Mouse (Mus musculus) kidney, adult 9 months (tissue): Measurements from ENCODE around the gene Ptpa.

Experiments used
- DNase-seq: peaks from one replicate; pipeline ENCODE4 v3.0.0; 2022

Gene Ptpa

DNA sequence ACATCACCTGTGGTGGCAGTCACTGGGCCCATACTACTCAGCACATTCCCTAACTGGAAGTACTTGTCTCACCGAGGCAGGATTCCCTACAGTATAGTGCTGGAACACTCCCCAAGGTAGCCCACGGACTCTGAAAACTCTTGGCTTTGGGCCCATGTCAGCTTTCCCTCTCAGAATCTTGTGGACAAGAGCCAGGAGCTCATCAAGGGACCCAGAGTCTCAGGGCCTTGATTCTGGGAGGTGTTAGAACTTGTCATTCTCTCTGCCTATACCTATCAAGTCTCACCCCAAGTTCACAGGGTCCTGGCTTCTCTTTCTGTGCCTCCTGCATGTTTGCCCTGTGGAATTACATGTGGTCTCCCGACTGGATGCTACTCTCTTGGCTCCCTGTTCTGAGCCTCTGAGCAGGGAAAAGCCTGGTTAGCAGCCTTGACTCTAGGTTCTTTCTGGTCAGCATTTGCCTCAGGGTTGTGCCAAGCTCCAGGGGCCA is 24.4 kb downstream of the Ptpa start:
- DNase-seq, result peak; percentile 77

DNA sequence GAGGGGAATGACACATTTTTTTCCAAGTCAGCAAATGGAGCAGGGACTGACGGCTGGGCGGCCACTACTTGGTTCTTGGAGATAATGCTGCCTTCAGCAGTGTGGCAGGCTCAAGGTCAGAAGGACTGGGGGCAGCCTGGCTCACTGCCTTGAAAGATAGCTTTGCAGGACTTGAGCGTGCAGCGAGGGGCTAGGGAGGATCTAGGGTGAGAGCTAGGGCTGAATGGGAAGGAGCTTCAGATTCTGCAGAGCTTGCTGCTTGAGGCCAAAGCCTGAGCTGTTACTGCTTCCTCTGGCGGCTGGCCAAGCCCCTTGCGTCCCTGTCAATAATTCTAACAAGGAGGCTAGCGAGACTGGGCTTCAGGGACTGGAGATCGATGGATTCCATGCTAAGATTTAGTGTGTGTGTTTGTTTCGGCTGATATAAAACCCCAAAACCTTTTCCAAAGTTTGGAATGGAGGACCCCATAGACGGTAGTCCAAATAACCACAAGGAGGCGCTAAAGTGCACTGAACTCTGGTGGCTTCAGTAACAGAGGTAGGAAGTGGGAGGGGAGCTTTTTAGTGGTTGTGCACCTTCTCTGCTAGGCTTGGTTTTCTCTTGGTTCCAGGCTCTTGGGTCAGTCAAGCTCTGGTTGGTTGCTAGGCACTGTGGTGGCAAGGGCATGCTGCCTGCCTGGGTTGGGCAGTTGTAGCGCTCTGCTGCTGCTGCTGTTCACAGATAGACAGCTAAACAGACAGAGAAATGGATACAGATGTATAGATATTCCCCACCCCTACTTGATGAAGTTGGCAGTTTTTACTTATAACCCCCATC is 25.1 kb downstream of the Ptpa start:
- peak; percentile 93 for DNase-seq

DNA sequence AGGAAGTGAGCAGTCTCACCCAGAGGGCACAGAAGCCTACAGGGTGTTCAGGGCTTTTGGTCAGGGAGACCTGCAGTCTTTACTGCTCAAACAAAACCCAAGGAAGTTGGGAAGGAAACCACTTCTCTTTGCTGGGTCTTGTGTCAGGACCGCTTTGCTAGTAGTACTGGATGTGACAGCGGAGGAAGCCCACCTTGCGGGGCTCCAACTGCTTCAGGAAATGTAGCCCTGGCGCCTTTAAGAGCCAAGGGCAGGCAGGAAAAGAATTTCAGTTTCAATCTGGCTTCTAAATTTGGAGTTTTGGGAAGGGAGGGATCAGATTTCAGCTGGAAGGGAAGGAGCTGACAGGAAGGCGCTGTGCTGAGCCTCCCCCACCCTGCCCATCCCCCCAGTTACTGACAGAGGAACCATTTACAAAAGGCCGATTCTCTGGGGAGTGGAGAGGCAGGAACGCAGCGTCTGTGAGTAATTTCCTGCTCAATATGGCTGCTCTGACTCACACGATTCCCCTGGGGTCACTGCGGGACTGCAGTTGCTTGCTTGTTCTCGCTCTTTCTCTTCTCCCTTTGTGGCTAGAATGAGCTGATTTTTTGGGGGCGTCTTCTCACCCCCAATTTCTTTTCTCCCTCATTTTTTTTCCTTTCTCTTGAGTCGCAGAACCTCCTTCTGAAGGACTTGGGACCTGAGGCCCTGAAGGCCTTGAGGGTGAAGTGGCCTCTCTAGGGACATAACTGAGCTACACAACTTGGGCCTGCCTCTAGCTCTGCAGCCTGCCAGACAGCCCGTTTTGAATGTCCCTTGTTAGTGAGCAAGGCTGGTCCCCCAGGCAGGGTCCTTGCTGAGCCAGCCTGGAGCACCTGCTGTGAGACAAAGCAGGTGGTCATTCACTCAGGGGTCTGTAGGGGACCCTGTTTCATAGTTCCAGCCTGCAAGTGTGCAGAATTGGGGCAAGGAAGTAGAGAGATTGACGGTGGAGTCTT is 26.0 kb downstream of the Ptpa start:
- peak; percentile 90 for DNase-seq

DNA sequence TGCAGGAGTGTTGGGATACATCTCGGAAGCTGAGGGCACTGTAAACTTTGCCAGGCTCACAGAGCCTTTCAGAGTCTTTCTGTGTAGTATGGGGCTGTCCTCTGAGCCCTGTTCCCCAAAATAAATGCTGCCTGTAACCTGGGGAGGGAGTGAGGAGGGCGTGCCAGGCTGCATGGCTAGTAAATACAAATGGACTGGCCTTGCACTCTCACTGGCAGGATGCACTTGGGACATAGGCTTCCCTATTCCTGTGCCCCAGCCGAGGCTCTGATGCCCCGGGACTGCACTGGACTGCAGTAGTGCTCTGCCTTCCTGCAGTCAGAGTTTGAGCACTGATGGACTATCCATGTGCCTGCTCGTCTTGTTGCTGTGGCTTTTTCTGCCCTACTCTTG is 26.7 kb downstream of the Ptpa start:
- no peak for DNase-seq

DNA sequence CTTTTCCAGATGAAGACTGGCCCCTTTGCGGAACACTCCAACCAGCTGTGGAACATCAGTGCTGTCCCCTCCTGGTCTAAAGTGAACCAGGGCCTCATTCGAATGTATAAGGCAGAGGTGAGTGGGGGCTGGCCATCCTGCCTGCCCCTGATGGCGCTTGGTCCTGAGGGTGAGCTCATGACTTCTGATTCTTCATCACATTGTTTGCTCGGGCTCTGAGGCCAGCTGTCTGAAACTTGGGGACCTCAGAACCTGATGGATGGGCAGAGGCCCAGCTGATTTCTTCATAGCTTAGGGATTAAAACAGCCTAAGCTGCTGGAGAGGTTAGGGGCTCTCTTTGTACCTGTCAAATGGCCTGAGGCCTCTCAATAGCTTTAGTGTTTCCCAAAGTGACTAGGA is 27.4 kb downstream of the Ptpa start:
- no peak for DNase-seq

DNA sequence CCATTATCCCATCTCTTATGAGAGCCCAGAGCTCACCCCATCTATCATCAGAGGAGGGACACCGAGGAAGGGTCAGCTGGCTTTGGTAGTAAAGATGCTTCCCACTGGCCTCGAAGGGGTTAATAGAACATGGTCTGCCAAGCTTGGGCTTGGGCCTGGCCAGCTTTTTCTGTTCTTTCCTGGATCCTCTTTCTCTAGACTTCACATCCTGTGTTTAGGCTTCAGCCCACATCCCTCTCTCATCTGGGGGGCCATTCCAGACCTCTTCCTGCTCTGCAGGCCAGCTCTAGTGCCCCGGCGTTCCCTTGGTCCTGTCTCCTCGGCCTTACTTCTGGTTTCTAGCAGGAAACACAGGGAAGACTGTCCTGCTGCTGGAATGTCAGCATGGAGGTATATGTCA is 28.2 kb downstream of the Ptpa start:
- no peak for DNase-seq

DNA sequence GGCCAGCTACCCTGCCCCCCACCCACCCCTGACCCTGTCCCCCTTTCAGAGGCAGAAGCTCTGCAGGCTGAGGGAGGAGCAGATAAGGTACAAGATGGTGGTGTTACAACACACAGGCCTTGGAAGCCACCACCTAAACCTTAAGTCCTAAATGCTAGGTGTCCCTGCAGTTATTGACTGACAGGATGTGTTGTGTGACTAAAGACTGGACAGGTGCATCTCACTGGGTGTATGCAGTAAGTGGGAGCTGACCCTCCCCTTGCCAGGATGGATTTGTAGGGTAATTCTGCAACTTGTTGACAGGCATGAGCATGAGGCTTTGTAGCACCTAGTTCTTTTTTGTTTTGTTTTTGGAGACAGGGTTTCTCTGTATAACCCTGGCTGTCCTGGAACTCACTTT is 28.6 kb downstream of the Ptpa start:
- no peak for DNase-seq

DNA sequence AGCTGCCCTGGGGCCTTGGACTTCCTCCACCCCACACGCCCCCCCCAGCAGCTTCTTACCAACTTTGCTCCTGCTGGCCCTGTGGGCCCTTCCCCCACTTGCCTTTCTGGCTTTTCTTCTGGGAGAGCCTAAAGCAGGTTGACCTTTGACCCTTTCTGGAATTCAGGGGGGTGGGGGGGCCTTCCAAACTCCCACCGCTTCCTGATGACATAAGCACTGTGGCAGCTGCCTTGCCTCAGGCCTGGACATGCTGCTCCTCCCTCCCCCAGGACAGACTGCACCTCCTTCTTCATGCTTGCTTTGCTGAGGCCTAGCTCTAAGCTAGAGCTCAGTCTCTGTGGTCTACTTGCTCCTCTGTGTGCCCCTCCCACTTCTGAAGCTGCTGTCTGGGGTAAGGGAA is 29.5 kb downstream of the Ptpa start:
- peak; percentile 77 for DNase-seq

DNA sequence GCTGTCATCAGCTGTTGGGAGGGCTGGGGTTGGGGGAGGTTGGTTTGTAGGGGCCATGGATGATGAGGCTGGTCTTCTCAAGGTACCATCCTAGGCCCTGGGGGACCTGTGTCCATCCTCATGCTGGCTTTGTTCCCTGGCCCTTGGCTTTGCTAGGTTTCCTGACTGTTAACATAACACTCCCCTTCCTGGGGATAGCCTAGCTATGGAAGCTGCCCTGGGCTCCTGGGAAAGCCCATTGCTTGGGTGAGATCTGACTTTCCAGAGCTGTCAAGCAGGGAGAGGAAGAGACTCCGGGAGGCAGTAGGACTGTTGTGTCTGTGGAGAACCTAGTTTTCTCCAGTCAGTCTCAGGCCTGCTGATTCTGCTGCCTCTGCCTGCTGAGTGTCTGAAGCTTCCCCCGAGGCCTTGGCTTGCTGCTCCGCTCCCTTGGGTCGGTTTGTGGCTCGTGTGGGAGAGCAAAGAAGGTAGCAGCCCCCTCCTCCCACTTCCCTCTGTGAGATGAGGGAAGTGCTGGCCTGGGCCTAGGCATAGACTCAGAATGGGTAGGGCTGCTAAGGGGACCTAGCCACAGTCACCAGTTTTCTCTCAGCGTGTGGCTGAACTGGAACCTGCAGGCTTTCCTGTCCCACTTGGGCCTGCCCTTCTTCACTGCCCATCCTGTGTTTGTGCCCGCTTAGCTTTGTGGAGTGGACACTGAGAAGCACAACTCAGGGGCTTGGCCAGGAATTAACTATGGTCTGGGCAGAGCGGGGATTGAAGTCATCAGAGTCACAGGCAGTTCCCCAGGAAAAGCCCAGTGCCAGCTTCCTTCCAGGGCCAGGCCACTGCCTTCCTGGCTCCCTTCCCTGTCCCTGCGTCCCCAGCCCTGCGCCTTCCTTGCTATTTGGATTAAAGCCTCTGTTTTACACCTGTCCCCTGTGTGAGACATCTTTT is 31.3 kb downstream of the Ptpa start:
- DNase-seq, result no peak

DNA sequence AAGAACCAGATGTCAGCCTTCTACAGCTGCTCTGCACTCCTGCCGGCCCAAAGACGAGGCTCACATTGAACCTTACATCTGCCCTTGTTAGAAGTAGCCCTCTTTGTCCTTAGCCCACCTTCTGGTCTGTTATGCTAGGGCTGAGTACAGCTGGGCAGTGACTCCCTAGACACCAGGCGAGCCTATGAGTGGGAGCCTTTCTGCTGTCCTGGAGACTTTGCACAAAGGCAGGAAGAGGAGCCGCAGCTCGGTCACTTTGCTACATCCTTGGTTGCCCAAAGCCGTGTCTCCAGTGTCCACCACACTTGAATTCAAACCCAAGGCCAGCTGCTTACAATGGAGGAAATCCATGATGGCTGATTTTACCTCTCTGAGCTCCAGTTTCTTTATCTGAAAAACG is 32.5 kb downstream of the Ptpa start:
- DNase-seq, result no peak

DNA sequence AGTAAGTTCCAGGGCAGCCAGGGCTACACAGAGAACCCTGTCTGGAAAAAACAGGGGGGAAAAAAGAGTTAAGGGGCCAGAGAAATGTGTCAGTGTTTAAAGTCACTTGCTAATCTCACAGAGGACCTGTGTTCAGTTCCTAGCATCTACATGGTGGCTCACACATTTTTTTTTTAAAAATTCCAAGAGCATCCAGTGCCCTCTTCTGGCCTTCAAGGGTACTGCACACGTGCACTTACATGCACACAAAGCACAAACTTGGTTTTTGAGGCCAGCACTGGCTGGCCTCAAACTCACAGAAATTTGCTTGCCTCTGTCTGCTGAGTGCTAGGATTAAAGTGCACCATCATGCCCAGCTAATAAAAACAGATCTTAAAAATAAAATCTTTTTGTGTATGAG is 34.7 kb downstream of the Ptpa start:
- DNase-seq, result no peak

DNA sequence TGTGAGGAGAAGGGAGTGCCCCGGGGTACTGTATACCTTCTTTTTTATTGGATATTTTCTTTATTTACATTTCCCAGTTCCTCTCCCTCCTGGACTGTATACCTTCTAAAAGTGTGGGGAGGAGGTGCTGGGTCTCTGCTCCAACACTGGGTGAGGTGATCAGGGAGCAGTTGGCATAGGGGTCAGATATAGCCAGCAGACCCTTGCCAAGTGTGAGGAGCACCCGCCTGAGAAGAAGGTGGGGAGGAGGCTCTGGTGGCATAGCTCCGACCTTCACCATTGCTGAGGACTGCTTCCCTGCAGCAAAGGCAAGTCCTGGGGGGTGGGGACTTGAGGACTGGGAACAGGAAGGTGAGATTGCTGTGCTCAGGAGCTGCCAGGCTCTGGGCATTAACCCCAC is 35.7 kb downstream of the Ptpa start:
- DNase-seq, result no peak

DNA sequence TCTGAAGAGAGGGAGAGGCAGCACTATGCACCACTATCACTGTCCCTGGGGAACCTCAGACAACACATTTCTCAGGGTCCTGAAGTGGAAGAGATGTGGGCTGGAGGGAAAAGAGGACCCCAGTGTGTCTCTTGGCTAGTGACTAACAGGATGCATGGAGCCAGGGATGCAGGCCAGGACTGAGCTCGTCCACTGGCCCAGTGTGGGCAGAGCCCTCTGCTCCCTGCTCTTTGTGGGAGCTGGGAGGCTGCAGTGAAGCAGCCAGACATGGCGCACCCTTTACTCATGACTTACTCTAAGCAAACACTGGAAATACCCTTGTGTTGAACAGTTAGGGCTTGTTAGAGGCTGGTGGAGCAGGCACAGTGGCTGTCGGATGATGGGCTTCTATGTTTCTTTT is 37.7 kb downstream of the Ptpa start:
- no peak for DNase-seq

DNA sequence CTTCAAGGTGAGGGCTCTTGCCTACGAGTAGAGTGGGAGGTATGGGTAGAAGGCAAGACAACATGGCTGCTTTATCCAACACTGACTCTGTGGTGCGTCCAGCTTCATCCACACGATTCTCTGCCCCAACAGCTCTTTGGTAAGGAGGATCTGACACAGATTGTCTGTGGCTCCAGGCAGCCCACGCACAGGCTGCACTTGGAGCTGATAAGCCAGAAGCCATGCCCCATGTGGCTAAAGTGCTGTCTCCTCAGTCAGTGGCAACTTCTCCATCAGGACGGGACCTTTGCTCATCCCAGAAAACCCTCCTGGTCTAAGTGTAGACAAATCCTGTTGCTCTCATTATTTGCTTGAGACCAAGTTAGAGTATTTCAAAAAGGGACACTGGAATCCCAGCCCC is 38.7 kb downstream of the Ptpa start:
- DNase-seq, result no peak

DNA sequence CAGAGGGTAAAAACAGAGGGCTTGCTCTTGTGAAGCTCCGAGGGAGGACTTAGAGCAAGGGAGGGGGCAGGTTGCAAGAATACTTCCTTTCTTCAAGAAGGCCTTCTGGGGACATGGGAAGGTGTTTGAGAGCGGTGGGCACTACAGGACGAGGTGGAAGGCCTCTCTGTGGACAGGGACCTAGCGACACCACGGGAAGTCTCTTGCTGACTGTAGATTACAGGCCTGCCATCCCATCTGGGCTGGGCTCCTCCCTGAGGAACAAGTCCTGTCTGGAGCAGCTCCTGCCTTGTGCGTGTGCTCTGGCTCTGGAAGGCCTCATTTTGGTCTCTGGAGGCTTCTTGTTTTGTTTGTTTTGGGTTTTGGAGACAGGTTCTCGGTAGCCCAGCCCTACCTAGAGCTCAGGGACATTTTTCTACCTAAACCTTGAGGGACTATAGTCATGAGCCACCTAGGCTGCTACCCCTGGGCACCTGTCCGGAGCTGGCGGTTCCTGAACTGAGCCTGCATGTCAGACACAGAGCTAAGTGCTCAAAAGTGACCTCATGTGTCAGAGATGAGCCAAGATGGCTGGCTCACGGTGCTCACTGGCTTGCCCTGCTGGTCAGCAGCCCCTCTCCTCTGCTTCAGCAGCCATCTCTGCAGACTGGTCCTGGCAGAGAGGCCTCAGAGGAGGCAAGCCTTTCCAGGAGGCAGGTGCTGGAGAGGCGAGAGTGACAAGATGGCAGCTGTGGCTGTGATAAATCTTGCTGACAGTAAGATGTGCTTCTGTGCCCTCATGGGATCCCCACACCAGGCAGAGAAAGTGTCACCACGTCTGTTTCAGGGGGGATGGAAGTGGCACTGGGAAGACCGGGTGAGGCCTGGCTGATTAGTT is 40.5 kb downstream of the Ptpa start:
- no peak for DNase-seq

DNA sequence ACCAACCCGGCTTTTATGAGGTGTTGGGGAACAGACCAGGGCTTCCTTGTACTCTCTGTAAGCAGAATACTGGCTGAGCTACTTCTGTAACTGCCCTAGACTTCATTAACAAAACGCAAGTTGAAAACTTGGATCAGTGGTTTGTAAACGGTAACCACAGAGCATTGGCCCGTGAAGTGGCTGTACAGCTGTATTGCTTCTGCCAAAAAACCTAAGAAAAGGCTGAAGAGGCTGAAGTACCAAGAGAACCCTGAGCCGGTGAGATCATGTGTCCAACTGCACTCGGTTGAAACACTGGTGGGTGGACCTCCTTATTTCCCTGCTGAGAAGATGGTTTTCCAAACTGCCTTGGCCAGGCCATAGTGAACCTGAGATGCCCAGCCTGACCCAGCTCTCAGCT is 42.5 kb downstream of the Ptpa start:
- peak; percentile 90 for DNase-seq

DNA sequence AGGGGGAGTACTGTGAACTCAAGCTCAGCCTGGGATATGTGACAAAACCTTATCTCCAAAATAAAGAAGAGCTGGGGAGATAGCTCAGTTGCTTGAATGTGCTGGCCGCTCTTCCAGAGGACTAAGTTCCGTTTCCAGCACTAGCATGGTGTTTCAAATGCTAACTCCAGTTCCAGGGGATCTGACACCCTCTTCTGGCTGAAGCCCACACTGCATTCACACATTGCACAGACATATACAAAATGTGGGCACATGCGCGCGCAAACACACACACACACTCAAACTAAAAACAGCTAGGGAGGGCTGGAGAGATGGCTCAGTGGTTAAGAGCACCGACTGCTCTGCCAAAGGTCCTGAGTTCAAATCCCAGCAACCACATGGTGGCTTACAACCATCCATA is 43.4 kb downstream of the Ptpa start:
- DNase-seq, result no peak

DNA sequence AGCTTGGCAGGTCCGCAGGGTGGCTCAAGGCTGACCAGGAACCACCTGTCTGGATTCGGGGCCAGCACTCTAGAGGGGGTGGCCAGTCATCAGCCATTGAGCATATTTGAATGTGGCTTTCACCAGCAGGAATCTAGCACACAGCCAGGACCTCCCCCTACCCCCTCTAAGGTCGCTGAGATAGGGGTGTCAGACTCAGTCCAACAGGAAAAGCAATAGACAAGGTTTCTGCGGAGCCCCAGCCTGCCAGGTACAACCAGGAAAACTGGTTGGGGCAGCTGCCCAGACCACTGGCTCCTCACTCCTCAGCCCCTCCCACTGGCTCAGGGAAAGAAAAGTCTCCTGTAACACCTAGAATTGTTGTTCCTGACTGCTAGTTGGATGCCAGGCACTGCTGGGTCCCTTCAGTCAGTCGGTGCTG is 47.5 kb downstream of the Ptpa start:
- peak; percentile 79 for DNase-seq

DNA sequence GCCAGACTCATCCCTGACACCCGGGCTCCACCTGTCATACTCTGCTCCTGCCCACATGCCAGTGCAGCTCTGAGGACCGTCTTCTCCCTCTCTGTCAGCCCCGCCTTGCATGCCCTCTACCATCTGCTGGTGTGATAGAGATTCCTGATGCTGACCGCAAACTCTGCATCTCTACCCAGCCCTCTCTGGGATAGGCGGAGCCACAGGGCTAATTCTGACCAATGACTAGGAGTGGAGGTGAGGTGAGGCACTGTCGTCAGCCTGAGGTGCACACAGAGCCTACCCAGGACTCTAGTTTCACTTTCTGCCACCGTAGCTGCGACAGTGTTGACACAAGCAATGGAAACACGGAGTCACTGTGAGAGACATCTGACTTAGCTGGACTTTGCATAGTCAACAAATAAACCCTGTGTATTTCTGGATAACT is 48.1 kb downstream of the Ptpa start:
- DNase-seq, result peak; percentile 85

DNA sequence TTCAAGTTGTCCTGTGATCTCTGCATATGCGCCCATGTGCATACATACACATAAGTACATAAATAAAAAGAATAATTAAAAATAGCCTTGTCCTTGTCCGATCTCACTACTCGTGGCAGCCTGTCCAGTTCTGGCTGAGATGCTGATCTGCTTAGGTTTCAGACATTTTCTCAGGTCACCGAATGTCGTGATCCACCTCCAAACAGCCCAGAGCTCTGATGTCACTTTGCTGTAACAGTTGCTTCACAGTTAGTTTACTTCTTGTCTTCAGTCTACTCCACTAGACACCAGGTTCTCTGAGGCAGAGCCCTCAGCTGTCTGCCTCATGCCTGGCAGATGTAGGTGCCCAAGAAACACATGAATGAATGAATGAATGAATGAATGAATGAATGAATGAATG is 48.6 kb downstream of the Ptpa start:
- no peak for DNase-seq

DNA sequence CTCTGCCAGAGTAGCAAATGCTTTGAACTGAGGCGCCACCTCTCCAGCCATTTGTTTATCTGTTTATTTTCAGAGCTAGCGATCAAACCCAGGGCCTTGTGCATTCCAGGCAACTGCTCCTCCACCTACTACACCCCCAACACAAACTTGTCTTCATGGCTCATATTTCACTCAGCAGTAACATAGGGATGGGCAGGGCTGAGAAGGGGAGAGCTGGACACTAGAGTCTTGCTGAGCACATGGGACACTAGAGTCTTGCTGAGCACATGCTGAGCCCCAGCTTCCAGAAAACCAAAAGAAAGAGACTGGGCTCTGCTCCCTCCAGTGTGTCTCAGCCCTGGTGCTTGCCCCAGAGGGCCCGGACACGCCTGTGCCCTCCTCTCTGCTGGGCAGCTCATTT is 50.9 kb downstream of the Ptpa start:
- no peak for DNase-seq

DNA sequence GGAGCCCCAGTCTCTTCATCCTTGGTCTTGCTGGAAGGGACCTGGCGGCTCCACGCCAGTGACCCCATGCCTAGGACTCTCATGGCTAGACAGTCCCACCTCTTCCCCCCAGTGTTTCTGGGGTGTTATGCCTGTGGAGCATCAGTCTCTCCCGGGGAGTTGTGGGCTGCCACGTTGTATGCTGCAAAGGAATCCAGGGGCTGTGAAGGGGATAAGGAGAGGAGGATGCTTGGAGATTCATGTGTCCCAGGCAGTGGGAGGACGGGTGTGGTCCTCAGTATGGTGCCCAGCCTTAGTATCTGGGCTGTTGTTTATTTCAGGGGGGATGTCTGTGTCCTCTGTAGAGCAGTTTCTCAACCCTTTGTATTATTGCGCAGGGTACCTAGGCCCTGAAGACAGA is 53.2 kb downstream of the Ptpa start:
- DNase-seq, result no peak
